Mouse (Mus musculus): Measurements from ENCODE around the gene Coro2a. TPM values are rescaled to one million over a fixed set of nuclear protein-coding genes. Genes with fewer than 3 reads are reported as not detected.
"Not testable (repeated sequence)": the region's sequence is repeated elsewhere in the genome, so short reads cannot be mapped to it uniquely, and the experiment has no call there.

The Coro2a gene
- polyA plus RNA-seq, 1 experiment from 2014 or later: 34.5 TPM

DNA sequence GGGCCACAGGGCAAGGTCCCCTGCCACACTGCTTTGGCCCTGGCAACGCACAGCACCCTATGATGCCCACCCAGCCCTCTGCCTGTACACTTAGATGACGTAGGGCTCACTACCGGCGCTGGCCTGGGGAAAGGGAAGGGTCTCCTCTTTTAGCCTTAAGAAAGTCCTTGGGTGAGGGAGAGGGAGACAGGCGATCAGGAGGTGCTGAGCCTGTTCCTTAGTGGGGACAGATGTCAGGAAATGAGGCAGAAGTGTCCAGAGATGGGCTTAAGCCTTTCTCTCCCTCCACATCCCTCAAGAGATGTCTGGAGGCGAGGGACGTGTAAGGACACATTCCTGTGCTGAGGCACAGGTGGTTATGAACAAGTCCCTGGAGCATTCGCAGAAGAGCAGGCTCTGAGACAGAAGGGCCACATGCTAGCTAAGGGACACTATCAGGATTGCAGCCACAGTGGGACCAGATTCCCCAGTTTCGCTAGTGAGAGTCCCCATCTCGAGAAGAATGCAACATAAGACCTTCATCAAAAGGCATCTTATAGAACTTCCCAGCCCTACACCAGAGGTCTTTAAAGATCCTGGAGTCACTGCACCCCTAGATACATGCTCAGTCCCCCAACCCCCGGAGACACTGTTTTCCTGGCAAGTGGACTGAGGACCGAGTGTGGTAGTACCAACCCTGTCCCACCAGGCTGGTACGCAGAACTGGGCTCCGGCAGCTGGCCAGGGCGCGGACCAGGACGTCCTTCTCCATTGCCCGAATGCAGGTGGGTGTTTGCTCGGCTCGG lies 1.3 kb downstream of the Coro2a start:
- peaks cover 59% of the 10 kb centered on the region for H3K79me2 ChIP-seq (ENCODE audit: inconsistent target)
- H3K4me3 ChIP-seq (ENCODE audit: inconsistent target): peak overlapping the region; percentile 56
- peak overlapping the region; percentile 19 for H3K27ac ChIP-seq
- no peaks in the 10 kb centered on the region for H3K36me3 ChIP-seq (ENCODE audit: inconsistent target)
- 17% methylated on average over 20 of the region's 20 CpGs for WGBS (ENCODE audit: missing documents)

DNA sequence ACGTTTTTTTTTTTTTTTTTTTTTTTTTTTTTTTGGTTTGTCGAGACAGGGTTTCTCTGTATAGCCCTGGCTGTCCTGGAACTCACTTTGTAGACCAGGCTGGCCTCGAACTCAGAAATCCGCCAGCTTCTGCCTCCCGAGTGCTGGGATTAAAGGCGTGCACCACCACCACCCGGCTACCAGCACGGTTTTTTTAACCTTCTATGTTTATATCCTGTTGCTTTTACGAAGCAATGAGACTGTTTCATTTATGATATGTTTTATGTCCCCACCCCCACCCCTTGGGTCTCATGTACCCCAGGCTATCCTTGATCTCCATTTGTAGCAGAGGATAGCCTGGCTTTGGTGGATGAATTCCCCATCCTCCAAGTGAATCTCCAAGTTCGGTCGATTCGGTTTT lies 2.4 kb downstream of the Coro2a start:
- not testable (repeated sequence) for H3K4me3 ChIP-seq (ENCODE audit: inconsistent target)

GRCm38 (mm10) chr4:46598981-46599380 lies 3.0 kb downstream of the Coro2a start:
- no peak overlapping the region for H3K27ac ChIP-seq
- no peak overlapping the region for H3K4me3 ChIP-seq (ENCODE audit: inconsistent target)
- WGBS (ENCODE audit: missing documents): 65% methylated on average over 4 of the region's 6 CpGs
- H3K79me2 ChIP-seq (ENCODE audit: inconsistent target): peaks cover 76% of the 10 kb centered on the region
- H3K36me3 ChIP-seq (ENCODE audit: inconsistent target): no peaks in the 10 kb centered on the region

More for the DNA sequence above, 2.4 kb downstream of the Coro2a start:
- WGBS (ENCODE audit: missing documents): 51% methylated on average over 11 of the region's 12 CpGs
- H3K79me2 ChIP-seq (ENCODE audit: inconsistent target): peaks cover 69% of the 10 kb centered on the region
- not testable (repeated sequence) for H3K36me3 ChIP-seq (ENCODE audit: inconsistent target); H3K27ac ChIP-seq

DNA sequence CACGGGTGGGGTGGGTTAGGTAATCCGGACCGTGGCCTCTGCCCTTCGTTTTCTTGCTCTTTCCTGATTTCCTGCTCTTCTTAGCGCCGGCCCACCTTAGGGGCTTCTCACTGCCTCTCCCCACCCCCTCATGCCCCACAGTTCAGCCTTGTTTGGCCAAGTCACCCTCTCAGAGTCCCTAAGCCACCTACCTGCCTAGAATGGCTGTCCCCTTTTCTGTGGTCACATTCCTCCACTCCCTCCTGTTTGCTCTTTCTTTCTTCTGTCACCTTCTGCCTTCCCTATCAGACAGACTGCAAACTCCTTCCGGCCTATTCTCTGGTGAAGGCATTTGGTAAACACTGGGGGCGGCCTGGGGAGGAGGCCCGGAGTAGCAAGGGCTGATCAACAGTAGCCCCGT lies 3.9 kb downstream of the Coro2a start:
- Histone ChIP-seq H3K27ac (no peak overlapping the region), H3K79me2 (ENCODE audit: inconsistent target) (peaks cover 84% of the 10 kb centered on the region), H3K36me3 (ENCODE audit: inconsistent target) (no peaks in the 10 kb centered on the region), H3K4me3 (ENCODE audit: inconsistent target) (no peak overlapping the region)
- 40% methylated on average over 10 of the region's 10 CpGs for WGBS (ENCODE audit: missing documents)

GRCm38 (mm10) chr4:46597286-46597961 lies 4.6 kb downstream of the Coro2a start:
- WGBS (ENCODE audit: missing documents): 46% methylated on average over 11 of the region's 11 CpGs
- H3K4me3 ChIP-seq (ENCODE audit: inconsistent target): no peak overlapping the region

GRCm38 (mm10) chr4:46596398-46596797 lies 5.6 kb downstream of the Coro2a start:
- peaks cover 100% of the 10 kb centered on the region for H3K79me2 ChIP-seq (ENCODE audit: inconsistent target)
- 78% methylated on average over 6 of the region's 6 CpGs for WGBS (ENCODE audit: missing documents)
- H3K27ac ChIP-seq: no peak overlapping the region
- H3K36me3 ChIP-seq (ENCODE audit: inconsistent target): no peaks in the 10 kb centered on the region
- H3K4me3 ChIP-seq (ENCODE audit: inconsistent target): no peak overlapping the region

More at GRCm38 (mm10) chr4:46597286-46597961, 4.6 kb downstream of the Coro2a start:
- peaks cover 91% of the 10 kb centered on the region for H3K79me2 ChIP-seq (ENCODE audit: inconsistent target)
- no peaks in the 10 kb centered on the region for H3K36me3 ChIP-seq (ENCODE audit: inconsistent target)
- no peak overlapping the region for H3K27ac ChIP-seq

GRCm38 (mm10) chr4:46594131-46594530 lies 7.9 kb downstream of the Coro2a start:
- Histone ChIP-seq H3K4me3 (ENCODE audit: inconsistent target) (no peak overlapping the region), H3K79me2 (ENCODE audit: inconsistent target) (peaks cover 100% of the 10 kb centered on the region), H3K27ac (no peak overlapping the region), H3K36me3 (ENCODE audit: inconsistent target) (0 out of 2 replicates have a peak, but pooled peaks cover 4% of the 10 kb centered on the region)
- WGBS (ENCODE audit: missing documents): 82% methylated on average over 5 of the region's 5 CpGs

- WGBS (ENCODE audit: missing documents): 72% methylated on average over 2 of the region's 6 CpGs
- Histone ChIP-seq H3K27ac (no peak overlapping the region), H3K36me3 (ENCODE audit: inconsistent target) (0 out of 2 replicates have a peak, but pooled peaks cover 6% of the 10 kb centered on the region), H3K79me2 (ENCODE audit: inconsistent target) (peaks cover 100% of the 10 kb centered on the region), H3K4me3 (ENCODE audit: inconsistent target) (no peak overlapping the region)
These were observed 8.5 kb downstream of the Coro2a start for GRCm38 (mm10) chr4:46593472-46593871.

DNA sequence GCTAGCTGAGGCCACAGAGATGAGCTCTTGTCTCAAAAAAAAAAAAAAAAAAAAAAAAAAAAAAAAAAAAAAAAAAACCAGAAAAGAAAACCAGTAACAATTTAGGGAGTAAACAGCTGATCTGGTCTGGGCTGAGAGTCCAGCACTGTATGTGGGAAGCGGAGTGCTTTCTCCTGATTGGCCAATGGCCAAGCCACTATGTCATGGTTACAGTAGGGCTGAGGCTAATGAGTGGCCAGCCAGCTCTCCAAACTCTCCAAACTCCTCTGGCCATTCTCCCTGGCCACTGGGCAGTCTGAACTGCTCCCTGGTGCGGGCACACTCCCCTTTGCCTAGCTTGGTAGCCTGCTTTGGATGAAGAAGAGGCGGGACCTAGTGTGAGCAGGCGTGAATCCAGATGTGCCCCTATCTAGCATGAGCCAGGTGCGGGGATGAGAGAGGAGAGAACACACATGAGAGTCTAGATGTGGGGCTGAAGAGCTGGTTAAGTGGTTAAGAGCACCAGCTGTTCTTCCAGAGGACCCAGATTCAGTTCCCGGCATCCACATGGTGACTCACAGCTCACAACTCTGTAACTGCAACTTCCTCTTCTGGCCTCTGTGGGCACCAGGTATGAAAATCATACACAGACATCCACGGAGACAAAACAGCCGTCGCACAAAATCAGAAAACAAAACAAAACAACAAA lies 10.0 kb downstream of the Coro2a start:
- H3K36me3 ChIP-seq (ENCODE audit: inconsistent target): 0 out of 2 replicates have a peak, but pooled peaks cover 6% of the 10 kb centered on the region
- peak overlapping the region; percentile 66 for H3K27ac ChIP-seq
- H3K79me2 ChIP-seq (ENCODE audit: inconsistent target): peaks cover 100% of the 10 kb centered on the region
- 31% methylated on average over 9 of the region's 9 CpGs for WGBS (ENCODE audit: missing documents)
- no peak overlapping the region for H3K4me3 ChIP-seq (ENCODE audit: inconsistent target)

- 18% methylated on average over 4 of the region's 4 CpGs for WGBS (ENCODE audit: missing documents)
- H3K36me3 ChIP-seq (ENCODE audit: inconsistent target): 0 out of 2 replicates have a peak, but pooled peaks cover 6% of the 10 kb centered on the region
- no peak overlapping the region for H3K4me3 ChIP-seq (ENCODE audit: inconsistent target)
- H3K27ac ChIP-seq: peak overlapping the region; percentile 66; the same call in 1 of the 2 replicates
- H3K79me2 ChIP-seq (ENCODE audit: inconsistent target): peaks cover 100% of the 10 kb centered on the region
These were observed 11.2 kb downstream of the Coro2a start for GRCm38 (mm10) chr4:46590810-46591209.

DNA sequence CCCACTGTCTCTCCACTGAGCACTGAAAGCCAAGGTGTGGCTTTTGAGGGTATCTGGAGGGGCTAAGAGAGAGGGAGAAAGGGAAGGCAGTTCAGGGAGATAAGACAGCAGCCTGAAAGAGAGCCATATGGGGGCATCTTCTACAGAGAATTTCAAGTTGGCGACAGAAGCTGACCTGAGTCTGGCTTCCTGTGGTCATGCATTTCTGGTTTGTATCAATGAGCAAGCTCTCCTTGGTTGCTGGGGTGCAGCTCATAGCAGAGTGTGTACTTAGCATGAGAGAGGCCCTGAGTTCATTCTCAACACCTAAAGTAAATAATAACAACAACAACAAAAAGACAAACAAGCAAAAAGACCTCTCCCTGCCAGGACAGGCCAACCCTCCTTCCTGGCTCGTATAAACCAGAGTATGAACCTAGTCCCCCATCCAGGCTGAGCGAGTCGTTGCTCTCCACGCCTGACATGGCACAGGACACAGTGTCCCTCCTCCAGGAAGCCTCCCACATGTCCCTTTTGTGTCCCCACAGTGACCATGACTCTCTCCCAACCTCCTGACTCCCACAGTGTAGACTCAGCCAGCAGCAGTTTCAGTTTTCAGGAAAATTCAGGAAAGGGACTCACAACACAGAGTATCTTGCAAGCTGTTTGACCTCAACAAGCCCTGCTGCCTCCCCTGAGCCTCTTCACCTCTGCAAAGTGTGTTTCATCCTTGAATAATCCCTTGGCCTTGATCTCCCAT lies 11.9 kb downstream of the Coro2a start:
- Histone ChIP-seq H3K4me3 (ENCODE audit: inconsistent target) (no peak overlapping the region), H3K27ac (no peak overlapping the region; the same call in 1 of the 2 replicates), H3K36me3 (ENCODE audit: inconsistent target) (0 out of 2 replicates have a peak, but pooled peaks cover 6% of the 10 kb centered on the region), H3K79me2 (ENCODE audit: inconsistent target) (peaks cover 100% of the 10 kb centered on the region)
- WGBS (ENCODE audit: missing documents): 71% methylated on average over 5 of the region's 5 CpGs

DNA sequence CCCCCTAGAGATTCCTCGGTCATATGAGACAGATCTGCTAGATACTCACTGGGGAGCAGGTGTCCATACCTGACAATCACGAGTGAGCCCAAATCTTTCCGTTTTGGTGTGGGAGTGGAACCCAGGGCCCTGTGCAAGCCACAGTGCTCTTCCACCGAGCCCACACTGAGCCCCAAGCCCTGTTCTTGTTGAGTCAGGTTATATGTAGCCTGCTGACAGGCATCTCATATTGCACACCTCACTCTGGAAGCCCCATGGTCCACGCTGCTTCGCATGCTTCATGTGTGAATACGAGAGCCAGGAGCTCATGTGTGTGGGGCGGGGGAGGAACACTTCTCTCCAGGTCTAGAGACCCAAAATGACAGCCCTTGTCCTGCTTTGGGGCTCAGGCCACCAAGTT lies 12.9 kb downstream of the Coro2a start:
- Histone ChIP-seq H3K27ac (no peak overlapping the region), H3K79me2 (ENCODE audit: inconsistent target) (peaks cover 94% of the 10 kb centered on the region), H3K4me3 (ENCODE audit: inconsistent target) (no peak overlapping the region), H3K36me3 (ENCODE audit: inconsistent target) (0 out of 2 replicates have a peak, but pooled peaks cover 6% of the 10 kb centered on the region)
- WGBS (ENCODE audit: missing documents): 83% methylated on average over 8 of the region's 8 CpGs

DNA sequence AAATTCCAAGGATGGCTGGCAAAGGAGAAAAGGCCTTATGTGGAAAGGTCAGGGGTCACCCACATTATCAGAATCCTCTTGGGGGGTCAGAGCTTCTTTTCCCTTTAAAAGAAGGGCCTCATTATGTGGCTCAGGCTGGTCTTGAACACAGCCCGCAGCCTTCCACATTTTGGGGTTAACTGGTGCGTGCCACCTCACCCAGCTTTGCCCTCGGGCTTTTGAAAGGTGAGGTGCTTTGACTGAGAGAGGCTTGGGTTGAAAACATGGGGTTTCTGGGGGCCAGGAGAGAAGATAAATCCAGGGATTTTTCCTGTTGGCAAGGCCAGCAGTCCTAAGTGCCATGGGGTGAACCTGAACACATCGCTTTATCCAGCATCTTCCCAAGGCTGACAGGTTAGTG lies 15.5 kb downstream of the Coro2a start:
- 88% methylated on average over 4 of the region's 4 CpGs for WGBS (ENCODE audit: missing documents)

DNA sequence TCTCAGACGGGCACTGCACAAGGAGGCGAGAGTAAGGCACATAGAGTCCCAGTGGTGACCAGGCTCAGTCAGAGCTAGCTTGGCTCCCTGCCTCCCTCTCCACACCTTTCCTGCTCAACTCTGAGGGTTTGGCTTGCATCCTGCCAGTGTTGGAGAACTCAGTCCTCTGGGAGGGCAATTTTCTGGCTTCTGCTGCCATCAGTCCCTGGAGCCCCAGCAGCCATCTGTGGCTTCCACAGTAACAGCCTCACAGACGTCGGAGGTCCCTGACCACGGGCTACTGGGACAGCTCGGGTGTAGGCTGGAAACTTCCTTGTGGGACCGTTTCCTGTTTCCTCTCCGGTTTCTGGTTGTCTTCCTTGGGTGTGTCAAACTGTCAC lies 16.2 kb downstream of the Coro2a start:
- WGBS (ENCODE audit: missing documents): 48% methylated on average over 8 of the region's 8 CpGs
- Histone ChIP-seq H3K27ac (peak overlapping the region; percentile 44; the same call in 1 of the 2 replicates), H3K4me3 (ENCODE audit: inconsistent target) (no peak overlapping the region)

More for the DNA sequence above, 15.5 kb downstream of the Coro2a start:
- no peak overlapping the region for H3K4me3 ChIP-seq (ENCODE audit: inconsistent target)
- H3K36me3 ChIP-seq (ENCODE audit: inconsistent target): 0 out of 2 replicates have a peak, but pooled peaks cover 6% of the 10 kb centered on the region
- no peak overlapping the region for H3K27ac ChIP-seq
- peaks cover 75% of the 10 kb centered on the region for H3K79me2 ChIP-seq (ENCODE audit: inconsistent target)

More for the DNA sequence above, 16.2 kb downstream of the Coro2a start:
- Histone ChIP-seq H3K79me2 (ENCODE audit: inconsistent target) (peaks cover 75% of the 10 kb centered on the region), H3K36me3 (ENCODE audit: inconsistent target) (0 out of 2 replicates have a peak, but pooled peaks cover 6% of the 10 kb centered on the region)

Data from macrophage (primary cell).